Mouse (Mus musculus) layer of hippocampus, adult 18-20 months (tissue): Measurements from ENCODE around the gene Ctse. TPM values are rescaled to one million over a fixed set of nuclear protein-coding genes. Genes with fewer than 3 reads are reported as not detected.

Experiments used
- DNase-seq, 2 experiments: peaks; one replicate each; pipeline ENCODE4 v3.0.0; 2022; ENCODE audit warnings: low spot score in 2 of 2
- total RNA-seq, 2 experiments: library from RNA; stranded (reverse); gene quantifications; 2 replicates each; pipeline ENCODE4 v1.2.3; 2021

The Ctse gene
- total RNA-seq, 2 experiments from 2014 or later: 0.17 TPM; not detected in 1

GRCm38 (mm10) chr1:131699642-131700041, 61.5 kb downstream of the Ctse start:
- no peak for DNase-seq

- no peak for DNase-seq
Observed at GRCm38 (mm10) chr1:131700447-131700846, 62.3 kb downstream of the Ctse start.

- no peak for DNase-seq
Observed at GRCm38 (mm10) chr1:131701391-131701790, 63.3 kb downstream of the Ctse start.

- no peak for DNase-seq
Observed at GRCm38 (mm10) chr1:131702094-131702766, 64.1 kb downstream of the Ctse start.

- no peak for DNase-seq
Observed at GRCm38 (mm10) chr1:131703482-131703881, 65.4 kb downstream of the Ctse start.

GRCm38 (mm10) chr1:131708338-131708737, 70.2 kb downstream of the Ctse start:
- DNase-seq: peak in 1 of 2 experiments; percentile 44

GRCm38 (mm10) chr1:131711518-131711917, 73.4 kb downstream of the Ctse start:
- DNase-seq: no peak

- peak; percentile 73 to 93 for DNase-seq
Observed at GRCm38 (mm10) chr1:131712386-131712785, 74.3 kb downstream of the Ctse start.

- DNase-seq: no peak
Observed at GRCm38 (mm10) chr1:131714388-131715337, 76.6 kb downstream of the Ctse start.

- DNase-seq: no peak
Observed at GRCm38 (mm10) chr1:131718952-131719694, 81.0 kb downstream of the Ctse start.

GRCm38 (mm10) chr1:131721989-131722388, 83.9 kb downstream of the Ctse start:
- no peak for DNase-seq

- no peak for DNase-seq
Observed at GRCm38 (mm10) chr1:131723549-131723948, 85.4 kb downstream of the Ctse start.

Other genes with a start within 250 kb of the Ctse start
- 10 to 100 TPM; 75.1 to 87.6 TPM for gene Srgap2, start 111.0 kb upstream of the Ctse start, total RNA-seq
- 1 to 10 TPM; 1.3 TPM for gene Fam72a, start 110.4 kb upstream of the Ctse start, total RNA-seq
- gene Avpr1b, start 39.1 kb upstream of the Ctse start, total RNA-seq: under 1 TPM; 0.35 to 0.51 TPM
- under 1 TPM; 0.76 to 0.77 TPM for gene Rab7b, start 50.4 kb downstream of the Ctse start, total RNA-seq
- gene Slc26a9, start 105.7 kb downstream of the Ctse start, total RNA-seq: under 1 TPM; 0.12 to 0.15 TPM
- 1 to 10 TPM; 1.8 to 2.1 TPM for gene Pm20d1, start 159.1 kb downstream of the Ctse start, total RNA-seq
- gene Slc41a1, start 189.2 kb downstream of the Ctse start, total RNA-seq: 10 to 100 TPM; 62.5 to 63.0 TPM
- gene Rab29, start 228.9 kb downstream of the Ctse start, total RNA-seq: 1 to 10 TPM; 6.8 to 8.7 TPM